Mouse (Mus musculus) adrenal gland, adult 10 weeks (tissue): Measurements from ENCODE around the gene Cd2bp2. TPM values are rescaled to one million over a fixed set of nuclear protein-coding genes. Genes with fewer than 3 reads are reported as not detected.

Experiments
- polyA plus RNA-seq: library from polyadenylated mRNA; stranded (reverse); fragments of 350-450 nt; fragmentation: Illumina TruSeq; extraction: RNeasy Lipid Tissue Mini Kit (QIAGEN cat#74804); gene quantifications from one replicate; pipeline ENCODE4 v1.2.3, GENCODE M21; 2014; ENCODE audit warnings: low read depth, low replicate concordance

Gene Cd2bp2
- 14.8 TPM for polyA plus RNA-seq

DNA sequence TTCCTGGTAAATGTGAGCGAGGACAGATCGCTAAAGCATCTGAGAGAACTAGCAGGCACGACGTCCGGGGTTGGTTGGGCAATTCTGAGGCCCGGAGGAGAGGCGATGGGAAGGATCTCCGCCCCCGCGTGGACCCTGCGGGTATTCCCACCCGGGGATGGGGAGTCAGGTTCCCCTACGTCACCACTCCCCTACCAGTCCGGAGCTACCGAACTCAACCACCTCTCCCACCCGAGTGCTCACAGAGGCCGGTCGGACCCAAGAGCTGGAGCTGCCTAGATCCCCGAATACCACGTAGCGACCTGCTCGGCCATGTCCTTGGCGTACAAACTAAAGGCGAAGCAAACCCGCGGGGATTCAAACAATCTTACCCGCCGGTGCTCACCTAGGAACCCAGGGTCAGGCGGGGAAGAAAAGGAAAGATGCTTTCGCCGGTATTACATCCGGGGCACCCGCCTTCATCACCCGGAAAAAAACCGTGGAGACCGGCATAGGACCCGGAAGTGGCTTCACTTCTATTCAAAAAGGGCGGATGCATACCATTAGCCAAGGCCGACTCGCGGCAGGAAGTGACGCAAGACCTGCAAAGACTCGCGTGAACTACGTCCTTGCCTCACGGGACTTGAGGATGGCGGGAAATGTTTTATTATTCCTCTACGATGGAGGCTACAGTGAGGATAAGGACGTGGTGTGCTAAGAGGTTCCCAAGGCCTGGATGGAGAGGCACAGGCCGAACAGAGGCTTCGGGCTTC is at the start of gene Cd2bp2:
Cd2bp2 (minus strand) TSS at position 507 of the 752 bp plus-strand sequence.

DNA sequence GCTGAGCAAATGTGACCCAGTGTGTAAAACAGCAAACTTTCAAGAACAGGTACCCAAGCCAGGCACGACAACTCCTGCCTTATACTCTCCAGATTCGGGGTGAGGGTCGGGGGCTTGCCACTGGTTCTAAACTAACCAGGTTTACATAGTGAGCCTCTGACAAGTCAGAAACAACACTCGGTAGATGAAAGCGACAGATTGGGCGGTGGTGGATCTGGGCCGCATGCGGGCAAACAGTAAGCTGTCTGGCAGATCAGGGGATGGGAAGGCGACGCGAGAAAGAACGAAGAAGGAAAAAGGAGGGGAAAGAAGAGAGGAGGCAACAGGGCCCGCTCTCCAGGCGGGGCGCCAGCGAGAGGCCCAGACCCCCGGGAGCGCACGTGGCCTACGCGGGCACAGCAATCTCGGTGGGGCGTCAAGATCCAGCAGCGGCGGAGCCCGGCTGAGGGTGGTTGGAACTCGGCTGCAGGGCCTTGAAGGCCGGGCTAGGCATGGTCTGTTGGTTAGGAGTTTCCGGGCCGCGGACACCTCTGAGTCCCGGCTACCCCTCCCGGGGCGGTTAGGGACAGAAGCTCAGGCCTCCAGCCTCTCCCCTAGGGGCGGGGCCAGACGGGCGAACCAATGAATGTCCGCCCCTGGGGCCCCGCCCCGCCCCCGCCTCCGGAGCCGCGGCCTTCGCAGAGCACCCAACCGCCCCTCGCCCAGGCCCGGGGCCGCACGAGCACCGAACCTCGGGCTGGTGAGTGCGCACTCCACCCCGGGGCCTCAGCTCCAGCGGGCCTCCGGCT is 48.2 kb upstream of the Cd2bp2 start, which contains the start of gene Zfp771:
Zfp771 (plus strand) TSS at position 405 of the 788 bp plus-strand sequence.

DNA sequence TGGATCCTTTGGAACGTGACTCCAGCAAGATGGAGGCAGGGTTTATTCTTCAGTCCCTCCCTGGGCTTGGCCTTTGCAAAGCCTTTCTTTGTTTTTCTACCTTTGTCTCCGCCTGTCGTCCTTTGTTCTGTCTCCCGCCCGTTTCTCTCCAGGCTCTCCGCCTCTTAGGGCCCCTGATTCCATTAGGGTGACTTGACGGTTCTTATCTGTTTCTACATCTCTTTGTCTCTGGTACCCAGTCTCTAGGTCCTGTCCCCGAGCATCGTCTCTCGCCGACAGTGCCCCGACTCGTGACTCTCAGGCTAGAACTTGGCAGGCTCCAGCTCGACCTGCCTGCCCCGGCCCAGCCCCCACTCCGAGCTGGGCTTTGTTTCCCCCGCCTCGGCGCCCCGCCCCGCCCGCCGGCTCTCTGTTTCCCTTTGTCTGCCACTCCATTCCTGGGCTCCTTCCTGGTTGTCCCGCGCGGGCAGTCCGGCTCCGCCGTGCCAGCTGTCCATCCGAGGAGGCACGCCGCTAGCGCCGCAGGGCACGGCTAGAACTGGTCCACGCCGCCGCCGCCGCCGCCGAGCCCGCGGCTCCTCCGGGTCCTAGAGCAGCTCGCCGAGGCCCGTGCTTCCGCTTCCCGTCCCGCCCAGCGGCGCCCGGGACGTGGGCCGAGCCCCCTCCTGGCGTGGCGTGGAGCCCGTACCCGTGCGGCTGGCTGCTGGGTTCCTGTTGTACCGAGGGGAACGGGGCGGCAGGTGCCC is 36.9 kb upstream of the Cd2bp2 start, which contains the start of the genes Zfp553 and Sept1:
Zfp553 (plus strand) TSS at position 440 of the 746 bp plus-strand sequence.
Sept1 (minus strand) TSS at position 509 of the 746 bp plus-strand sequence.

DNA sequence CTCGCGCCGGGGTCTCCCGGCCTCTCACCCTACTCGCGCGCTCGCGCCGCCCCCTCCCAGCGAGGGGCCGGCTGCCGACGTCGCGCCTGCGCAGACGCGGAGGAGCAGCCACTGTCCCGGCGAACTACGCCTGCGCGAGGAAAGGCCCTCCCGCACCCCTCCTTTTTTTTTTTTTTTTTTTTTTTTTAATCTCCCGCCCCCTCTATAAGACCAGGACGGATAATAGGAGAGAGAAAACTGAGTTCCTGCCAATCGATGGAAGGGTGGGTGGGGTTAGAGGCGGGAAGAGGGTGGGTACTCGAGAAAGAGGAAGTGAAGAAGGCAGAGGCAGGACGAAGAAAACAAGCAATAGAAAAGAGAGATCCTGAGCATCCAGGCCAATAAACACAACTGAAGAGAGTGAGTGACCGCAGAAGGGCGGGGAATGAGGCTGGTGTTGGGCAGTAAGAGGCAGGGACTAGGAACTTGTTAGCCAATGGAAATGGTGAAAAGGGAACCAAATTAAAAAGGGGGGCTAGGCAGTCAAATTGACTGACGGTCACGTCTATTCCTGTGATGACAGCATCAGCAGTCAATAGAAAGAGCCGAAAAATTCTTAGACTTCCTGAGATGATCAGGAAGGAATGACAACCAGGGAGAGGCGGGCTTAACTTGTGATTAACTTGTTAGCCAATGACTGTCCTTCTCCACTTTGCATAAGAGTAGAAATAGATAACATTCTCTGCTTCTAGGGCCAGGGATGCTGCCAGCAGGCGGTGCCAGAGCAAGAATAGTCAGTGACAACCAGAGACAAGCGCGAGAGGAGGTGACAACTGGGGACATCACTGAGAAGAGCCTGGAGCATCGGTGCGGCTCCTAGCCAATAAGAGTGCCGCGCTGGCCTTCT is 12.9 kb upstream of the Cd2bp2 start, which contains the start of gene Mylpf:
Mylpf (plus strand) TSS at position 338 of the 886 bp plus-strand sequence.

DNA sequence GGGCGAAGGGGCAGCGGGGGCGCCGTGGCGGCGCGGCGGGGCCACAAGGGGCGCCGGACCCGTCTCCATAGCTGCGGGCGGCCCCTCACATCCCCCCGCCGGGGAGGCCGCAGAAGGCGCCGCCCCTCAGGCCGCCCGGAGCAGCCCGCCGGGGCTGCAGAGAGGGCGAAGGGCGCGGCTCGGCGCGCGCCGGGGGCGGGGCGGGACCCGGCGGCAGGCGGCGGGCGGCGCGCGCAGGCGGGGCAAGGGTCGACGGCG is 12.4 kb upstream of the Cd2bp2 start, which contains the start of gene Tbc1d10b:
Tbc1d10b (minus strand) TSS at position 174 of the 258 bp plus-strand sequence.

Other genes starting within 250 kb of the Cd2bp2 start
- not detected for gene Asphd1, start 246.5 kb downstream of the Cd2bp2 start, polyA plus RNA-seq
- 39.4 TPM for gene Sez6l2, start 245.5 kb downstream of the Cd2bp2 start, polyA plus RNA-seq
- gene Cdipt, start 220.1 kb downstream of the Cd2bp2 start, polyA plus RNA-seq: 18.4 TPM
- gene Cdiptos, start 220.0 kb downstream of the Cd2bp2 start, polyA plus RNA-seq: 2.0 TPM
- gene Mvp, start 181.4 kb downstream of the Cd2bp2 start, polyA plus RNA-seq: 2.0 TPM
- gene Pagr1b, start 179.6 kb downstream of the Cd2bp2 start, polyA plus RNA-seq: not detected
- not detected for gene Pagr1a, start 178.7 kb downstream of the Cd2bp2 start, polyA plus RNA-seq
- gene Gm42742, start 175.0 kb downstream of the Cd2bp2 start, polyA plus RNA-seq: 0.52 TPM
- gene Prrt2, start 174.8 kb downstream of the Cd2bp2 start, polyA plus RNA-seq: not detected
- gene Maz, start 169.0 kb downstream of the Cd2bp2 start, polyA plus RNA-seq: 19.4 TPM
- gene Kif22, start 153.6 kb downstream of the Cd2bp2 start, polyA plus RNA-seq: 1.9 TPM
- 1.6 TPM for gene Zg16, start 108.7 kb downstream of the Cd2bp2 start, polyA plus RNA-seq
- gene AI467606, start 104.7 kb downstream of the Cd2bp2 start, polyA plus RNA-seq: 0.52 TPM
- 0.29 TPM for gene Qprt, start 73.8 kb downstream of the Cd2bp2 start, polyA plus RNA-seq
- 0.52 TPM for gene Spn, start 58.2 kb downstream of the Cd2bp2 start, polyA plus RNA-seq
- 3.7 TPM for gene Tbc1d10b, start 12.4 kb upstream of the Cd2bp2 start, polyA plus RNA-seq
- 9.2 TPM for gene Mylpf, start 12.8 kb upstream of the Cd2bp2 start, polyA plus RNA-seq
- 1.7 TPM for gene Zfp553, start 37.0 kb upstream of the Cd2bp2 start, polyA plus RNA-seq
- not detected for gene Sept1, start 37.1 kb upstream of the Cd2bp2 start, polyA plus RNA-seq
- not detected for gene Zfp771, start 48.2 kb upstream of the Cd2bp2 start, polyA plus RNA-seq
- not detected for gene Dctpp1, start 64.7 kb upstream of the Cd2bp2 start, polyA plus RNA-seq
- gene Sephs2, start 78.0 kb upstream of the Cd2bp2 start, polyA plus RNA-seq: 78.0 TPM
- gene Itgal, start 100.2 kb upstream of the Cd2bp2 start, polyA plus RNA-seq: 0.82 TPM
- 3.0 TPM for gene Zfp768, start 149.5 kb upstream of the Cd2bp2 start, polyA plus RNA-seq
- gene Zfp747, start 180.0 kb upstream of the Cd2bp2 start, polyA plus RNA-seq: 2.9 TPM
- 1.7 TPM for gene 9130019O22Rik, start 191.1 kb upstream of the Cd2bp2 start, polyA plus RNA-seq
- gene E430018J23Rik, start 197.6 kb upstream of the Cd2bp2 start, polyA plus RNA-seq: 1.1 TPM
- 3.1 TPM for gene Zfp764, start 210.8 kb upstream of the Cd2bp2 start, polyA plus RNA-seq
- gene Zfp688, start 226.0 kb upstream of the Cd2bp2 start, polyA plus RNA-seq: 2.0 TPM